Mouse (Mus musculus): ENCODE data around the gene Txnrd2. TPM values are rescaled to one million over a fixed set of nuclear protein-coding genes. Genes with fewer than 3 reads are reported as not detected.
A peak's percentile ranks its signal among the peaks of the same experiment; 100 is the strongest.

Txnrd2 gene
- polyA plus RNA-seq, 1 experiment, result not detected

- Histone ChIP-seq H3K27ac (ENCODE audit: insufficient read depth, low read depth, low read length) (no peak overlapping the region), H3K4me1 (ENCODE audit: control insufficient read depth, insufficient read depth, low read length) (peaks cover 36% of the 10 kb centered on the region), H3K4me3 (ENCODE audit: insufficient read depth, low read depth, low read length) (no peak overlapping the region)
- 76% methylated on average over 13 of the region's 13 CpGs for WGBS
- TF ChIP-seq POLR2A (IDR thresholded peaks at IDR 0.05; ENCODE audit: insufficient read depth, low read depth, low read length) (no peak), CTCF (IDR thresholded peaks at IDR 0.05; ENCODE audit: insufficient read depth, low read depth, low read length) (no peak)
These were observed 15.0 kb upstream of the Txnrd2 start for GRCm38 (mm10) chr16:18411026-18411649.

DNA sequence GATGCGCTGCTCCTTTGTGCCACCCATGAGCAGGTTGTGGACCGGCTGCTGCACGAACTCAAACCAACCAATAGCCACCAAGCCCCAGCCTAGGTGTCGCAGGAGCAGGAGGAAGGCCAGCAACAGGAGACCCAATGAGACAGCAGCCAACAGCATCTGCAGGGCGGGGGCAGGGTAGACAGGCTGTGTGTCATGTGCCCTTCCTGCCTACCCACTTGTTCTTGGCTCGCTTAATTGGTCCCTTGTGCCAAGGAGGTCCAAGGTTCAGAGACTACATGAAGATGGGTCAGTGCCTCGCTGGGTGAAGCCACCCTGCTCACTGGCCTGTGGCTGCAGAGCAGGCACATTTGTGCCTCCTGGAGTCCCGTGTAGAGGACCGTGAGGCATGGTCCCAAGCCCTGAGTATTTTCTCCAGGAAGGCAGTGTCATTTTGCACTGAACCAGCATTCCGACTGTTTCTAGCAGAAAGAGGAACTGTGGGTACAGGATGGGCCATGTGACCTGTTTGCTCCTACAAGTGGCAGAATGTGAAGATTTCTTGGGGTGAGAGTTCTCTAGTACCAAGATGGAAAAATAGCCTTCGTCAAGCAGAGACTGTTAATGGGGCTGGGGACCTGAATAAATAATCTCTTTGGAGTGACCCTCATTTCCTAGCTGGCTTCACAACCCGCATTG lies 14.2 kb upstream of the Txnrd2 start:
- peaks cover 39% of the 10 kb centered on the region for H3K4me1 ChIP-seq (ENCODE audit: control insufficient read depth, insufficient read depth, low read length)
- no peak for TF ChIP-seq CTCF (IDR thresholded peaks at IDR 0.05; ENCODE audit: insufficient read depth, low read depth, low read length)
- TF ChIP-seq POLR2A (IDR thresholded peaks at IDR 0.05; ENCODE audit: insufficient read depth, low read depth, low read length), result no peak
- no peak overlapping the region for H3K27ac ChIP-seq (ENCODE audit: insufficient read depth, low read depth, low read length)
- H3K4me3 ChIP-seq (ENCODE audit: insufficient read depth, low read depth, low read length), result no peak overlapping the region
- 75% methylated on average over 12 of the region's 12 CpGs for WGBS

DNA sequence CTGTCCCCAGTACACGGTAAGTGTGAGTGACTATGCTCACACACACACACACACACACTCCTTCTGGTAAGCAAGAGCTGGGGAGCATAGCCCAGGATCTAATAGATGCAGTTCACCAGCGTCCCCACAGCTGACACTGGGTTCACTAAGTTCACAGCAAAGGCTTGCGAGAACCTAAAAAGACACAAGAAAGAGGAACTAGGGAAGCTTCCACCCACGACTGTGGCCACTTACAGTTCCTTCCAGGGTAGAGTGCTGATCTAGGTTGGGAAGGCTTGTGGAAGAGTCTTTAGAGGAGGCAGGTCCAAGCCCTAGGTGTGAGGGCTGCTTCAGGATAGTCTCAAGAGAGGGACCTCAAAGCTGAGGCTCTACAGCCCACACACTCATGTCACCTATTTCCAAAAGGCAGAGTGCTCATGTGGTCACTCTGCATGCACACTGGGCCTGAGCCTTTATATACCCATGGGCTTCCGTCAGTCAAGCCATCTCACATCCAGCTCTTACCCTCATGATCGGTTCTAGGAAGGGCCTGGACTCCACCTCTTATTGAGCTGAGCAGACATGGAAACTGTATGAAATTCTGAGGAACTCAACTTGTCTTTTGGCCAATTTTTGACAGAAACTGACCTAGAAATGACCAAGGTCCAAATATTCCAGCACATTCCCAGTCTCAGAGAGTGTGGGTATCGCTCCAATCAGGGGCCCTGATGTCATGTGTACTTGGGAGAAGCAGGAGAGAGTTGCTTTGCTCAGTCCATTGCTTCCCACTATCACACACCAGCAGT lies 13.0 kb upstream of the Txnrd2 start:
- Histone ChIP-seq H3K4me1 (ENCODE audit: control insufficient read depth, insufficient read depth, low read length) (peaks cover 38% of the 10 kb centered on the region), H3K4me3 (ENCODE audit: insufficient read depth, low read depth, low read length) (no peak overlapping the region), H3K27ac (ENCODE audit: insufficient read depth, low read depth, low read length) (no peak overlapping the region)
- TF ChIP-seq POLR2A (IDR thresholded peaks at IDR 0.05; ENCODE audit: insufficient read depth, low read depth, low read length) (no peak), CTCF (IDR thresholded peaks at IDR 0.05; ENCODE audit: insufficient read depth, low read depth, low read length) (no peak)
- WGBS, result 87% methylated on average over 7 of the region's 7 CpGs

DNA sequence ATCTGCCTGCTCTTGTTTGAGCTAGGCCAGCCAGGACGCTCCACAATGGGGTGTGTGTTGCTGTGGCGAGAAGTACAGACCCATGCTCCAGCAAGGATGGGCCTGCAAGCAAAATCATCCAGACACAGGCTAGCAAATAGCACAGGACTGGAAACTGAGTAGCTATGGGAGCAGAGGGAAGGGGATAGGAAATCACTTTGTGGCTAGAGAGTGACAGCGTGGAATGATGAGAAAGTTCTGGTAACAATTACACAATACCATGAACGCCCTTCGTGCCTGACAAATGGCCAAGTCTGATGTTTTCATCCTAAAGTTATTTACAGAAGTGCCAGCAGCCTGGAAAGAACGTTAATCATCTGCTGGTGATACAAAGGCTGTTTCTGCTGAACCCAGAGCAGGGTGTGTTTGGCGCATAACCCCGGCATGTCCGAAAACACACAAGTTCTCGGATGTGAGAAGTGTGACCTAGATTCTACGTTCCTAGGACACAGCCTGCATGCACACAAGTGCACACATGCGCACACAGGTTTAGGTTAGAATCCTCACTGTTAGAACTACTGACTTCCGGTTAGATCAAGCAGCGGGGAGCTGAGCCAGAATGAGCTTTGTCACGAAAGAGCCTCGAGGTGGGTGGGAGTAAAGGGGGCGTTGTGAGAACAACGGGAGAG lies 10.0 kb upstream of the Txnrd2 start:
- WGBS, result 30% methylated on average over 18 of the region's 18 CpGs
- peak overlapping the region; percentile 76 for H3K27ac ChIP-seq (ENCODE audit: insufficient read depth, low read depth, low read length)
- no peak overlapping the region for H3K4me3 ChIP-seq (ENCODE audit: insufficient read depth, low read depth, low read length)
- TF ChIP-seq POLR2A (IDR thresholded peaks at IDR 0.05; ENCODE audit: insufficient read depth, low read depth, low read length) (no peak), CTCF (IDR thresholded peaks at IDR 0.05; ENCODE audit: insufficient read depth, low read depth, low read length) (no peak)
- peaks cover 24% of the 10 kb centered on the region for H3K4me1 ChIP-seq (ENCODE audit: control insufficient read depth, insufficient read depth, low read length)

DNA sequence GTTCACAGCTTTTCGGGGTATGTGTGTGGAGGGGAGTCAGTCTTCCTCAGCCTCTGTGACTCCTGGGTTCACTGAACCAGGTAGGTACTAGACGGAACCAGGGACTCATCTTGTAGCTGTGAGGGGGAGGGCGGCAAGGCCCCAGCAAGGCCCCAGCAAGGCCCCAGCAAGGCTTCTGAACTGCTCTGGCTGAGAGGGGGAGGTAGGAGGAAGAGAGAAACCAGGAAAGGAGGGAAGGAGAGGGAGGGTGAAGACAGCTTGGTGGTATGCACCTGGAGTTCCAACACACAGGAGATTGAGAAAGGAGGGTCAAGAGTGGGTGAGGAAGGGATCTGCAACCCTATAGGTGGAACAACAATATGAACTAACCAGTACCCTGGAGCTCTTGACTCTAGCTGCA lies 9.3 kb upstream of the Txnrd2 start:
- WGBS, result 51% methylated on average over 3 of the region's 3 CpGs
- Histone ChIP-seq H3K4me1 (ENCODE audit: control insufficient read depth, insufficient read depth, low read length) (peaks cover 18% of the 10 kb centered on the region), H3K27ac (ENCODE audit: insufficient read depth, low read depth, low read length) (peak overlapping the region; percentile 76), H3K4me3 (ENCODE audit: insufficient read depth, low read depth, low read length) (no peak overlapping the region)
- TF ChIP-seq CTCF (IDR thresholded peaks at IDR 0.05; ENCODE audit: insufficient read depth, low read depth, low read length), result no peak
- TF ChIP-seq POLR2A (IDR thresholded peaks at IDR 0.05; ENCODE audit: insufficient read depth, low read depth, low read length), result no peak

DNA sequence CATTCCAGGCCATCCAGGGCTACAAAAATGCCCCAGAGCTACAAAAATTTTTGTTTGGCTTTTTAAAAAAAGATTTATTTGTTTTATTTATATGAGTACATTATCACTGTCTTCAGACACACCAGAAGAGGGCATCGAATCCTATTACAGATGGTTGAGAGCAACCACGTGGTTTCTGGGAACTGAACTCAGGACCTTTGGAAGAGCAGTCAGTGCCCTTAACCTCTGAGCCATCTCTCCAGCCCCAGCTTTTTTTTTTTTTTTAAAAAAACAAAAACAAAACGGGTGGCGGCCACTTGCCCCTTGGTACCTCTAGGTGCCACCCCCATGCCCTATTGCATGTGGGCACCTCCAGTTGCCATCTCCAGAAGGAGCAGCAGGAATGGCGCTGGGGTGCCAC lies 8.7 kb upstream of the Txnrd2 start:
- H3K27ac ChIP-seq (ENCODE audit: insufficient read depth, low read depth, low read length), result no peak overlapping the region
- WGBS, result 90% methylated on average over 5 of the region's 5 CpGs

GRCm38 (mm10) chr16:18418756-18419602 lies 7.2 kb upstream of the Txnrd2 start:
- no peak overlapping the region for H3K4me3 ChIP-seq (ENCODE audit: insufficient read depth, low read depth, low read length)
- WGBS, result 84% methylated on average over 4 of the region's 4 CpGs
- no peak for TF ChIP-seq CTCF (IDR thresholded peaks at IDR 0.05; ENCODE audit: insufficient read depth, low read depth, low read length)
- TF ChIP-seq POLR2A (IDR thresholded peaks at IDR 0.05; ENCODE audit: insufficient read depth, low read depth, low read length), result no peak
- H3K4me1 ChIP-seq (ENCODE audit: control insufficient read depth, insufficient read depth, low read length), result peaks cover 16% of the 10 kb centered on the region
- no peak overlapping the region for H3K27ac ChIP-seq (ENCODE audit: insufficient read depth, low read depth, low read length)

More for the DNA sequence above, 8.7 kb upstream of the Txnrd2 start:
- H3K4me3 ChIP-seq (ENCODE audit: insufficient read depth, low read depth, low read length), result no peak overlapping the region
- TF ChIP-seq CTCF (IDR thresholded peaks at IDR 0.05; ENCODE audit: insufficient read depth, low read depth, low read length) (no peak), POLR2A (IDR thresholded peaks at IDR 0.05; ENCODE audit: insufficient read depth, low read depth, low read length) (no peak)
- peaks cover 15% of the 10 kb centered on the region for H3K4me1 ChIP-seq (ENCODE audit: control insufficient read depth, insufficient read depth, low read length)

DNA sequence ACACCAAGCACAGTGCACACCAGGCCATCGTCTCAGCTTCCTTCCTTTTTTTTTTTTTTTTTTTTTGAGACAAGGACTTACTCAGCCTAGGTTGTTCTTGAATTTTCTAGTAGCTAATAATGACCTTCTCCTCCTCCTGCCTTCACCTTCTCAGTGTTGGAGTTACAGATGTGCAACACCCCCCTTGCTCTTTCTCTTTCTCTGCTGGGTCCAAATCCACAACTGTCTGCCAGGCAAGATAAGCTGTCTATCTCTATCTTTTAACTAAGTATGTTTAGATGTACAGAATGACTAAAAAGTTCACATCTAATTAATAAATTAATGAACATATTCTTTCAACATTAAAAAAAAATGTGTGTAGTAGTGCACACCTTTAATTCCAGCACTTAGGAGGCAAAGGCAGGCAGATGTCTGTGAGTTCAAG lies 6.6 kb upstream of the Txnrd2 start:
- no peak for TF ChIP-seq POLR2A (IDR thresholded peaks at IDR 0.05; ENCODE audit: insufficient read depth, low read depth, low read length)
- no peak for TF ChIP-seq CTCF (IDR thresholded peaks at IDR 0.05; ENCODE audit: insufficient read depth, low read depth, low read length)
- peaks cover 18% of the 10 kb centered on the region for H3K4me1 ChIP-seq (ENCODE audit: control insufficient read depth, insufficient read depth, low read length)
- no peak overlapping the region for H3K4me3 ChIP-seq (ENCODE audit: insufficient read depth, low read depth, low read length)
- WGBS, result 53% methylated on average over 1 of the region's 1 CpGs
- H3K27ac ChIP-seq (ENCODE audit: insufficient read depth, low read depth, low read length), result no peak overlapping the region

All from olfactory bulb, adult 2 months (tissue).